Mouse (Mus musculus) liver, embryonic 14.5 days (tissue): Measurements from ENCODE around the gene Als2cl.

Experiments
- CTCF ChIP-seq: IDR thresholded peaks from 2 replicates; pipeline ENCODE4 v1.5.1; 2016; ENCODE audit warnings: antibody characterized with exemption, low read depth, control low read depth
- EP300 ChIP-seq: IDR thresholded peaks from 2 replicates; pipeline ENCODE4 v1.6.1; 2016; ENCODE audit warnings: antibody characterized with exemption, low read depth

GRCm38 (mm10) chr9:110873681-110874659, 5.7 kb upstream of the Als2cl start:
- TF ChIP-seq CTCF (no peak), EP300 (no peak)
